Mouse (Mus musculus) heart, postnatal 0 days (tissue): ENCODE data around the gene Wdr6. TPM values are rescaled to one million over a fixed set of nuclear protein-coding genes. Genes with fewer than 3 reads are reported as not detected.

Experiments
- ATAC-seq: fragments of 200-750 bp; cut with Nextera tagmentation; 2 replicates; pipeline ENCODE4 v1.8.0; 2017; ENCODE audit warnings: low read depth, moderate number of reproducible peaks, moderate library complexity; ENCODE audit not compliant: insufficient read depth
- DNase-seq: peaks from one replicate; pipeline ENCODE4 v3.0.0-alpha.2; 2016; ENCODE audit warnings: low spot score
- H3K27ac ChIP-seq: fragments of 300-500 bp; sonication (generic); 2 replicates; pipeline ENCODE4 v1.5.1; 2014; ENCODE audit warnings: low read depth, mild to moderate bottlenecking
- H3K27me3 ChIP-seq: fragments of 300-500 bp; sonication (generic); 2 replicates; pipeline ENCODE4 v1.6.1; 2014; ENCODE audit warnings: low read length, mixed read lengths; ENCODE audit not compliant: control insufficient read depth, insufficient read depth
- H3K36me3 ChIP-seq: fragments of 300-500 bp; sonication (generic); replicated peaks from 2 replicates; pipeline ENCODE4 v1.6.1; 2014; ENCODE audit warnings: low read length, mixed read lengths; ENCODE audit not compliant: control insufficient read depth, insufficient read depth
- H3K4me1 ChIP-seq: fragments of 300-500 bp; sonication (generic); 2 replicates; pipeline ENCODE4 v1.6.1; 2014; ENCODE audit warnings: antibody characterized with exemption; ENCODE audit not compliant: control insufficient read depth, insufficient read depth
- H3K4me2 ChIP-seq: fragments of 300-500 bp; sonication (generic); 2 replicates; pipeline ENCODE4 v1.6.1; 2014; ENCODE audit warnings: low read depth, mild to moderate bottlenecking, low read length, moderate library complexity
- H3K4me3 ChIP-seq: fragments of 300-500 bp; sonication (generic); 2 replicates; pipeline ENCODE4 v1.5.1; 2014; ENCODE audit warnings: low read depth, low read length
- H3K9ac ChIP-seq: fragments of 300-500 bp; sonication (generic); replicated peaks from 2 replicates; pipeline ENCODE4 v1.6.1; 2014; ENCODE audit warnings: low read depth, low read length, mixed read lengths
- H3K9me3 ChIP-seq: fragments of 300-500 bp; sonication (generic); replicated peaks from 2 replicates; pipeline ENCODE4 v1.6.1; 2016; ENCODE audit warnings: low read length; ENCODE audit not compliant: control insufficient read depth
- CTCF ChIP-seq: IDR thresholded peaks from 2 replicates; pipeline ENCODE4 v1.5.1; 2016; ENCODE audit warnings: antibody characterized with exemption, control low read depth, low read depth
- EP300 ChIP-seq: IDR thresholded peaks from 2 replicates; pipeline ENCODE4 v1.6.1; 2016; ENCODE audit warnings: antibody characterized with exemption, low read depth
- WGBS: fragments of 180-500 bp; shearing (Covaris S2); extraction: QIAGEN DNeasy Blood & Tissue Kit; methylation state at CpG from one replicate; pipeline ENCODE4 v1.1.7; 2014; 5-methylcytosine and 5-hydroxymethylcytosine counted together
- polyA plus RNA-seq: library from polyadenylated mRNA; unstranded; fragments of >200 nt; fragmentation: Nextera tagmentation; extraction: Ambion mirVana; gene quantifications from 2 replicates; pipeline ENCODE4 v1.2.1, GENCODE M21; 2015
- total RNA-seq: library from RNA; depleted of rRNA; stranded (reverse); fragments of >200 nt; gene quantifications from 2 replicates; pipeline ENCODE4 v1.2.3, GENCODE M21; 2014; ENCODE audit warnings: low replicate concordance

The Wdr6 gene
- total and polyA plus RNA-seq, 2 experiments from 2014 or later: 25.1 to 53.2 TPM

DNA sequence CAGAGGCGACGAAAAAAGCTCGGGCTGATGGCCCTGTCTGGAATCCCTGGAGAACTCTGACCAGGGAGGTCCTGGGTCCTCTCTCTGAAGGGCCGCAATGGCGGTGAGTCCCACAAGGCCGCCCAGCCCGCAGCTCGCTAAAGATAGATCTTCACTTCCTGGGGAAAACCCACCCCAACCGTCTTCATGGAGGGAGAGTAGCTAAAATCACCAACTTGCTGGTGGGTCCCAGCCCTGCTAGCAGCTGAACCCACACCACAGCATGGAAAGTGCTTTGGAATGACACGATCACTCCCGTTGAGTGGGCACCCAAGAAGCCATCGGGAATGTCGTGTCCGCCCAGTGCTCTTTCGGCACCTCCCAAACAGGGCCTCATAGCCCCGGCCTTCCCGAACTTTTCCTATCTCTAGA, 10.0 kb downstream of the Wdr6 start:
- peak overlapping the region; percentile 76 for H3K4me3 ChIP-seq
- 0 out of 2 replicates have a peak overlapping the region, but pooled peaks have one; percentile 75 for H3K9ac ChIP-seq
- 60% methylated on average over 17 of the region's 17 CpGs for WGBS
- H3K9me3 ChIP-seq: no peaks in the 10 kb centered on the region
- TF ChIP-seq EP300: no peak
- no peak for TF ChIP-seq CTCF
- ATAC-seq (no peak), DNase-seq (no peak)
- H3K27ac ChIP-seq: peak overlapping the region; percentile 95; the same call in 1 of the 2 replicates
- H3K27me3 ChIP-seq: no peaks in the 10 kb centered on the region
- peak overlapping the region; percentile 98 for H3K4me2 ChIP-seq
- H3K36me3 ChIP-seq: peaks cover 50% of the 10 kb centered on the region
- peaks cover 34% of the 10 kb centered on the region for H3K4me1 ChIP-seq

DNA sequence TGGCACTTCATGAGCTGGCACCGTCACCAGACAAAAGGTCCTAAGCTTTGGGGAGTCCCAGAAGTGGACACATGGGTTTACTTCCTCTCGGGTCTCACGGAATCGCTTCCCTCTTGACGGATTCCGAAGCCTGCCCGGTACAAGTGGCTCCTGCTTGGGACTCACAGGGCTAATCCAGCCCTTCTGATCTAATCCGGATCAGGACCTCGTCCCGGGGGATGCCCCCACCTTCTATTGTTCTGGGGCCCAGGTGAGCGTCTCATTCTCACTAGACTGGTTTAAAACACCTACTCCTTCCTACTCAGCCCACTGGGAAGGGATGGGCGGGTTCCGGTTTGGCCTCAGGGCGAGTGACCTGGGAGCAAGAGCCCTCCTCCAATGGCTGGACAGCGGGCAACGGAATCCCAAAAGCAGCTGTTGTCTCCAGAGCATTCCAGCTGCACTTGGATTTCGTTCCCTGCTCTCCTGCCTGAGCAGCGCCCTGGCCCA, 10.6 kb downstream of the Wdr6 start:
- H3K9me3 ChIP-seq: no peaks in the 10 kb centered on the region
- TF ChIP-seq CTCF (no peak), EP300 (no peak)
- peak overlapping the region; percentile 75 for H3K9ac ChIP-seq
- H3K4me2 ChIP-seq: peak overlapping the region; percentile 98
- H3K4me1 ChIP-seq: peaks cover 34% of the 10 kb centered on the region
- no peaks in the 10 kb centered on the region for H3K27me3 ChIP-seq
- WGBS: 9% methylated on average over 18 of the region's 18 CpGs
- peak overlapping the region; percentile 95 for H3K27ac ChIP-seq
- H3K4me3 ChIP-seq: peak overlapping the region; percentile 76
- DNase-seq: no peak
- no peak for ATAC-seq
- H3K36me3 ChIP-seq: peaks cover 50% of the 10 kb centered on the region

DNA sequence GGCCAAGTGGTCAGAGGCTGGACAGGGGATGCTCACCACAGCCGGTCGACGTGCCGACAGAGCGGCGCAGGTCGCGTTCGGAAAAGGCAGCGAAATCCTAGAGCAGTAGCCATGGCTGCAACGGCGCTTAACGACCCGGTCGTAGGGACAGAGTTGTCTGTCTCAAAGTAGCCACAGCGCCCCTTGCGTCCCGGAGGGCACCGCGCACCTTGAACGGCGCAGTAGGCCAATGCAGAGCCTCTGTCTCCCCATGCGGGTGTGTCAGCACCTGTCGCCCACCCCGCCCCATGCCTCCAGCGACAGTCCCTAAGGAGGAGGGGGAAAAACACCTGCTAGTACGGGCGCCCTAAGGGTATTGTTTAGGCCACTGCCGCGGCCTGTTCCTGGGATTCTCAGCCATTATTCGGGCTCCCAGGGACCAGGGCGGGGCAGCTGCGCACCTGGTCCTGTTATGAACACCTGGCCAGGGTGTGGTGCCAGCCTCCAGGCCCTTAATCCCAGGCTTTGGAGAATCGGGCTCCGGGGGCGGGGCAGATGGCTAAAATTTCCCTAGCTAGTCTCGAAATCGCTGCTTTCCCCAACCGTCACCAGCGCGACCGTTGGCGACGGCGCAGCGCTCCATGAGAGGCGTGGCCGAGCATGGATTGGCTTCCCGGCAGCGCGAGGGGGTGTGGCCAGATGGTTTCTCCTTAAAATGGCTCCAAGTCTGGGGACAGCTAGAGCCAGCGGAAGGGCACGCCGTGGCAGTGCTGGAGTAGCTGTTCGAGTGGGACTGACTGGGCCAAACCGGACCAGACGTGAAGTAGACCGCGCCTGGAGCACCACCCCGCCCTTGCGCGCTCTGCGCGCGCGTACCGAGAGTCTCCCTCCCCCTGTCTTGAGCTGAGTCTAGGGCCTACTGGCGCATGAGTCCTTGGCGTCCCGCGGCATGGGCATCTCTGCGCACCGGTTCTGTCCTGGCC, 11.4 kb downstream of the Wdr6 start, which contains the start of gene Ndufaf3:
TSS of gene Ndufaf3 (minus strand) at position 620 of the 962 bp plus-strand sequence.
- H3K4me3 ChIP-seq: peak within 1 kb of the TSS; percentile 76
- H3K27ac ChIP-seq: peak within 1 kb of the TSS; percentile 95
- H3K4me1 ChIP-seq: peaks cover 34% of the 10 kb centered on the region
- ATAC-seq (peak; percentile 87), DNase-seq (peak; percentile 96)
- H3K36me3 ChIP-seq: peaks cover 45% of the 10 kb centered on the region
- H3K9ac ChIP-seq: peak within 1 kb of the TSS; percentile 75
- WGBS: under 1% methylated on average over 73 of the region's 73 CpGs
- TF ChIP-seq EP300: 0 out of 2 replicates have a peak, but pooled peaks have one; percentile 53
- TF ChIP-seq CTCF: peak; percentile 89
- H3K9me3 ChIP-seq: no peaks in the 10 kb centered on the region
- H3K4me2 ChIP-seq: peak within 1 kb of the TSS; percentile 98
- H3K27me3 ChIP-seq: no peaks in the 10 kb centered on the region

DNA sequence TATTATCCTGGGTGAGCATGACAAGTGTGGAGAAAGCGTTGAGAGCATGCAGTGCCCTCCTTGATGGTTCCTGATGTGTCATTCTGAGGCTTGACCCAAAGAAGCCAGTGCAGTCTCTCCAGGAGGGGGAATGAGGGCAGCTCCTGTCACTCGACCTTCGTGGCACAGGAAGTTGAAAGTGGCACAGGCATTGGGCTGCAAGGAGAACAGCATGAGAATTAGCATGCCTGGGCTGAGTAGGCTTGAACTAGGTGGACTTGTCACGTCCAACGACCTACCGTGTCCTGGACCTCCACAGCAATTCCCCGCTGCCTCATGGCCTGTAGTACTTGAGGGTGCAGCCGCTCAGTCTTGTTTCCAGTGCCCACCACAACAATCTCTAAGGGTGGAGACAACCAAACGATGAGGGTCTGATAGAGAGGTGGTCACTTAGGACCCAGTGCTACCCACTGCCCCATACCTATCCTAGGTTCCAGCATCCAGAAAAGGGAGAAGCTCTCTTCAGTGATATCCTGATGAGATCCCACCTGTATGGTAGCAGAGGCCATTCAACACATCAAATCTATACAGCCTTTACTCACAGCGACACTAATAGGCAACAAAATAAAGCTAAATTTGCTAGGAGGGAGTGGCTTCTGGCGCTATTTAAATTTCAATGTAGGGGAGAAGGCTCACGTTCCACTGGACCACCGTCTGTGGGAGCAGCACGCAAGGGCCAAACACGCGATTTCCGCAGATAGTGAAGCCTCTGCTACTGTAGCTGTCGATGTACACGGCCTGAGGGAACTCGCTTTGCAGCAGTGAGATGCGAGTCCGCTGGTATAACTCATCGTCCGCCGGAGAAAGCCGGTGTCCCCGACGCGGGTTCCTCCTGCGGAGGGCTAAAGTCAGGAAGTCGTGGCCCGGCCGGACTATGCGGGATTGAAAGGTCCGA, 12.4 kb downstream of the Wdr6 start:
- Histone ChIP-seq H3K27me3 (no peaks in the 10 kb centered on the region), H3K4me3 (peak overlapping the region; percentile 76), H3K9me3 (no peaks in the 10 kb centered on the region), H3K36me3 (peaks cover 44% of the 10 kb centered on the region), H3K9ac (peak overlapping the region; percentile 75), H3K4me2 (peak overlapping the region; percentile 98), H3K27ac (peak overlapping the region; percentile 95), H3K4me1 (peaks cover 40% of the 10 kb centered on the region)
- TF ChIP-seq CTCF (no peak), EP300 (no peak)
- DNase-seq (no peak), ATAC-seq (0 out of 2 replicates have a peak, but pooled peaks have one; percentile 0)
- WGBS: 9% methylated on average over 35 of the region's 35 CpGs

DNA sequence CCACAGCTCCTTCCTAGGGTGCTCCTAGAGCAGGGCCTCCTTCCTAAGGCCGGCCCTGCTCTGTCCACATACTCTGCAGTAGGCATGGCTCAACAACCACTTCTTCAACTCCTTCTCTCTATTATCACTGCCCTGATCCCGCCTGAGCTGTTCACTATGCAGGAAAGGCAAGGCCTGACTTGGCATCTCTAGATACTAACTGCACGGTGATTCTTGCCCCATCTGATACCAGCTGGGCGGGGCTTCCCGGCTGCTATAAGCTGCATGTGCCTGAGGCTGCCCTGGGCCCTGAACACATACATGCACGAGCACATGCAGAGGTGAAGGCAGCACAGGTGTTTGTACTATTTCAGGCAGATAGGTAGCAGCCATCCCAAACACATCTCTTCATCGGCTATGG, 14.4 kb downstream of the Wdr6 start:
- TF ChIP-seq EP300: no peak
- TF ChIP-seq CTCF: no peak
- Histone ChIP-seq H3K4me1 (peaks cover 28% of the 10 kb centered on the region), H3K27ac (no peak overlapping the region), H3K4me3 (no peak overlapping the region), H3K36me3 (peaks cover 47% of the 10 kb centered on the region), H3K9ac (no peak overlapping the region), H3K27me3 (no peaks in the 10 kb centered on the region), H3K9me3 (no peaks in the 10 kb centered on the region), H3K4me2 (no peak overlapping the region)
- WGBS: 69% methylated on average over 7 of the region's 7 CpGs
- DNase-seq (no peak), ATAC-seq (no peak)
